In the genomic region with DNA sequence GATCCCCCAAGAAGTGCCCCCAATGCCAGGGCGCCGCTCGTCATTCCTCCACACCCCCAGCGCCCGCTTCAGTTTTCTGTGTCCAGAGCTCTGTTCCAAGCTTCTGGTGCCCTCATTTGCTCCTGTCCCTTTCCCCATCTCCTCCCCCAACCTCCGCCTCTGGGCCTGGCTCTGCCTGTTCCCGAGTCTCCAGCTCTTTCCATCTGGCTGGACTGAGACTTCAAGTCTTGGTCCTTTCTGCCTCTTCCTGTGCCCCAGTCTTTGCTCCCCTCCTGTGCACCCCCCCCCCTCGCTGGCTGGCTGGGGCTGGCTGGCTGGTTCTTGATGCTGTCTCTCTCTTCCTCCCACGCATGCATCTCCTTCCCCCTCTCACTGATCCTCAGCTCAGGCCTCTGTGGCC, we compare ENCODE assay signal across 7 mouse cellular contexts. TPM values are rescaled to one million over a fixed set of nuclear protein-coding genes. Genes with fewer than 3 reads are reported as not detected.
DNase-seq lines count a peak whose midpoint lies in the region; ATAC-seq and TF ChIP-seq lines count a peak whose summit lies in the region.

No protein-coding gene starts in this region.

- TF ChIP-seq POLR2A in limb, embryonic 14.5 days (IDR thresholded peaks at IDR 0.05; ENCODE audit: borderline replicate concordance, extremely low read depth, insufficient read depth, insufficient read length): no peak
- TF ChIP-seq POLR2A in small intestine, adult 2 months (IDR thresholded peaks at IDR 0.05; ENCODE audit: low read depth, low read length): no peak

- H3K27ac ChIP-seq in heart, embryonic 11.5 days (ENCODE audit: low read depth, low read length): no peak overlapping the region
- H3K27ac ChIP-seq in limb, embryonic 14.5 days (replicated peaks; ENCODE audit: low read depth, low read length): peak overlapping the region; percentile 30
- H3K27ac ChIP-seq in small intestine, adult 2 months (ENCODE audit: insufficient read depth, low read depth, low read length): no peak overlapping the region

- 42% methylated on average over 9 of the region's 9 CpGs for WGBS in heart, embryonic 11.5 days (ENCODE audit: insufficient replicate concordance)
- 31% methylated on average over 9 of the region's 9 CpGs for WGBS in limb, embryonic 14.5 days
- WGBS in small intestine, adult 2 months: 60% methylated on average over 9 of the region's 9 CpGs

- H3K4me2 ChIP-seq in heart, embryonic 11.5 days: peak overlapping the region; percentile 66
- peak overlapping the region; percentile 44 for H3K4me2 ChIP-seq in limb, embryonic 14.5 days (replicated peaks; ENCODE audit: low read depth, low read length, severe bottlenecking)

- H3K4me3 ChIP-seq in heart, embryonic 11.5 days (ENCODE audit: low read depth, low read length): peak overlapping the region; percentile 18
- H3K4me3 ChIP-seq in limb, embryonic 14.5 days (replicated peaks; ENCODE audit: low read length): 0 out of 2 replicates have a peak overlapping the region, but pooled peaks have one; percentile 20
- peak overlapping the region; percentile 0; the same call in 1 of the 2 replicates for H3K4me3 ChIP-seq in small intestine, adult 2 months (ENCODE audit: low read depth, low read length)

- peak; percentile 42 to 61 for DNase-seq in left cerebral cortex, adult 18-20 months (ENCODE audit: low spot score in 2 of 2)
- DNase-seq in left cerebral cortex, adult 11 months (ENCODE audit: low spot score): no peak
- peak; percentile 70 to 79 for DNase-seq in cerebellum, postnatal 25 days
- no peak for DNase-seq in limb, embryonic 14.5 days (ENCODE audit: low spot score)
- DNase-seq in spleen, postnatal 14 days (ENCODE audit: low spot score in 2 of 2): no peak

- H3K4me1 ChIP-seq in heart, embryonic 11.5 days (ENCODE audit: control insufficient read depth, insufficient read depth, low read length): peaks cover 44% of the 10 kb centered on the region
- H3K4me1 ChIP-seq in limb, embryonic 14.5 days (ENCODE audit: control insufficient read depth, insufficient read depth, low read length): peaks cover 57% of the 10 kb centered on the region
- peaks cover 10% of the 10 kb centered on the region for H3K4me1 ChIP-seq in small intestine, adult 2 months (ENCODE audit: control insufficient read depth, insufficient read depth, insufficient read length, low read length)

- no peaks in the 10 kb centered on the region for H3K9me3 ChIP-seq in heart, embryonic 11.5 days (replicated peaks; ENCODE audit: control insufficient read depth, low read length)
- H3K9me3 ChIP-seq in limb, embryonic 14.5 days (ENCODE audit: control insufficient read depth, low read length): no peaks in the 10 kb centered on the region

- H3K36me3 ChIP-seq in heart, embryonic 11.5 days (ENCODE audit: control insufficient read depth, insufficient read depth, low read length): peaks cover 8% of the 10 kb centered on the region; the same call in 1 of the 2 replicates
- H3K36me3 ChIP-seq in limb, embryonic 14.5 days (ENCODE audit: control insufficient read depth, insufficient read depth, low read length): peaks cover 23% of the 10 kb centered on the region
- no peaks in the 10 kb centered on the region for H3K36me3 ChIP-seq in small intestine, adult 2 months (ENCODE audit: control insufficient read depth, insufficient read depth, low read length)

- no peak for TF ChIP-seq CTCF in small intestine, adult 2 months (IDR thresholded peaks at IDR 0.05; ENCODE audit: extremely low read depth, insufficient read length, insufficient replicate concordance, low read depth, low read length)

- H3K9ac ChIP-seq in heart, embryonic 11.5 days (ENCODE audit: low read depth, low read length): no peak overlapping the region
- 0 out of 2 replicates have a peak overlapping the region, but pooled peaks have one; percentile 16 for H3K9ac ChIP-seq in limb, embryonic 14.5 days (ENCODE audit: low read depth, low read length, severe bottlenecking)

- no peak for ATAC-seq in heart, embryonic 11.5 days (replicated peaks; ENCODE audit: insufficient number of reproducible peaks, low FRiP score, low TSS enrichment)
- no peak for ATAC-seq in limb, embryonic 14.5 days (ENCODE audit: low FRiP score, low read depth)

- H3K27me3 ChIP-seq in heart, embryonic 11.5 days (ENCODE audit: control insufficient read depth, insufficient read depth, low read length): no peaks in the 10 kb centered on the region
- no peaks in the 10 kb centered on the region for H3K27me3 ChIP-seq in limb, embryonic 14.5 days (ENCODE audit: control insufficient read depth, insufficient read depth, low read length)
- H3K27me3 ChIP-seq in small intestine, adult 2 months (ENCODE audit: control insufficient read depth, insufficient read depth, low read length): peaks cover 15% of the 10 kb centered on the region

RNA-seq across cellular contexts. Expression of a gene that starts 10.7 kb away (rescaled TPM):
- 100 to 1,000 TPM; 718 to 731 TPM for total RNA-seq in left cerebral cortex, adult 18-20 months (2021)
- 10.2 and 10.4 TPM in 2 replicates for polyA plus RNA-seq in heart, embryonic 11.5 days (2014; fragmentation: Nextera tagmentation; extraction: Ambion mirVana)
- 89.6 and 99.8 TPM in 2 replicates for polyA plus RNA-seq in limb, embryonic 14.5 days (2012; rRNA removed)
- 9.7 and 10.0 TPM in 2 replicates for polyA plus RNA-seq in limb, embryonic 14.5 days (2014; fragmentation: Nextera tagmentation; extraction: Ambion mirVana)
- polyA plus RNA-seq in small intestine, adult 2 months (2012; rRNA removed): 5.3 and 5.5 TPM in 2 replicates

RNA-seq across cellular contexts. Expression of a gene that starts 12.2 kb away (rescaled TPM):
- 10 to 100 TPM; 55.6 to 57.9 TPM for total RNA-seq in left cerebral cortex, adult 18-20 months (2021)
- polyA plus RNA-seq in heart, embryonic 11.5 days (2014; fragmentation: Nextera tagmentation; extraction: Ambion mirVana): 94.1 and 111 TPM in 2 replicates
- polyA plus RNA-seq in limb, embryonic 14.5 days (2012; rRNA removed): 52.9 and 55.4 TPM in 2 replicates
- 71.8 and 77.0 TPM in 2 replicates for polyA plus RNA-seq in limb, embryonic 14.5 days (2014; fragmentation: Nextera tagmentation; extraction: Ambion mirVana)
- polyA plus RNA-seq in small intestine, adult 2 months (2012; rRNA removed): 65.6 and 109 TPM in 2 replicates

RNA-seq across cellular contexts. Expression of a gene that starts 26.5 kb away (rescaled TPM):
- 1 to 10 TPM; 2.2 to 3.8 TPM for total RNA-seq in left cerebral cortex, adult 18-20 months (2021)
- polyA plus RNA-seq in heart, embryonic 11.5 days (2014; fragmentation: Nextera tagmentation; extraction: Ambion mirVana): 0.13 TPM in 1 of 2 replicates, not detected in the other
- polyA plus RNA-seq in limb, embryonic 14.5 days (2012; rRNA removed): 1.6 and 2.3 TPM in 2 replicates
- 0.99 and 1.2 TPM in 2 replicates for polyA plus RNA-seq in limb, embryonic 14.5 days (2014; fragmentation: Nextera tagmentation; extraction: Ambion mirVana)
- not detected in 2 replicates for polyA plus RNA-seq in small intestine, adult 2 months (2012; rRNA removed)

RNA-seq across cellular contexts. Expression of a gene that starts 27.0 kb away (rescaled TPM):
- 10 to 100 TPM; 28.6 to 32.9 TPM for total RNA-seq in left cerebral cortex, adult 18-20 months (2021)
- 18.6 and 18.9 TPM in 2 replicates for polyA plus RNA-seq in heart, embryonic 11.5 days (2014; fragmentation: Nextera tagmentation; extraction: Ambion mirVana)
- polyA plus RNA-seq in limb, embryonic 14.5 days (2012; rRNA removed): 65.4 and 81.0 TPM in 2 replicates
- 40.3 and 47.0 TPM in 2 replicates for polyA plus RNA-seq in limb, embryonic 14.5 days (2014; fragmentation: Nextera tagmentation; extraction: Ambion mirVana)
- 5.2 and 7.4 TPM in 2 replicates for polyA plus RNA-seq in small intestine, adult 2 months (2012; rRNA removed)

RNA-seq across cellular contexts. Expression of a gene that starts 31.8 kb away (rescaled TPM):
- 10 to 100 TPM; 52.6 to 53.8 TPM for total RNA-seq in left cerebral cortex, adult 18-20 months (2021)
- 27.3 and 29.9 TPM in 2 replicates for polyA plus RNA-seq in heart, embryonic 11.5 days (2014; fragmentation: Nextera tagmentation; extraction: Ambion mirVana)
- 66.7 and 69.2 TPM in 2 replicates for polyA plus RNA-seq in limb, embryonic 14.5 days (2012; rRNA removed)
- polyA plus RNA-seq in limb, embryonic 14.5 days (2014; fragmentation: Nextera tagmentation; extraction: Ambion mirVana): 51.7 and 60.5 TPM in 2 replicates
- 5.7 and 12.4 TPM in 2 replicates for polyA plus RNA-seq in small intestine, adult 2 months (2012; rRNA removed)

Comparison
In these comparisons a context has a peak if more than half of its experiments do, and no peak if none do; other contexts are left out.
1. DNase-seq: peak in left cerebral cortex, adult 18-20 months (2 of 2) and cerebellum, postnatal 25 days (2 of 2); none in left cerebral cortex, adult 11 months (single experiment), limb, embryonic 14.5 days (single experiment) and spleen, postnatal 14 days (0 of 2).
2. Peak in every context shown above with its lines, with median percentiles within 50 percentile points of each other: H3K4me3 ChIP-seq.